Mouse (Mus musculus) lung, postnatal 25 days (tissue): ENCODE data around the gene Tnfsf4.
A peak's percentile ranks its signal among the peaks of the same experiment; 100 is the strongest.

Experiments used
- DNase-seq: peaks from one replicate; pipeline ENCODE4 v3.0.0; 2022; ENCODE audit warnings: low spot score

Tnfsf4 gene

GRCm38 (mm10) chr1:161452250-161452649, 57.0 kb downstream of the Tnfsf4 start:
- DNase-seq = no peak

GRCm38 (mm10) chr1:161463388-161464085, 68.3 kb downstream of the Tnfsf4 start:
- peak; percentile 56 for DNase-seq
